Mouse (Mus musculus) heart, embryonic 16.5 days (tissue): ENCODE results near the gene 1700025B11Rik. TPM values are rescaled to one million over a fixed set of nuclear protein-coding genes. Genes with fewer than 3 reads are reported as not detected.

ENCODE experiments used
- ATAC-seq: fragments of 200-750 bp; cut with Nextera tagmentation; replicated peaks from 2 replicates; pipeline ENCODE4 v1.8.0; 2017; ENCODE audit warnings: moderate number of reproducible peaks; ENCODE audit not compliant: insufficient read depth, low FRiP score; ENCODE audit errors: extremely low read depth
- H3K27ac ChIP-seq: fragments of 300-500 bp; sonication (generic); 2 replicates; pipeline ENCODE4 v1.5.1; 2014; ENCODE audit warnings: mild to moderate bottlenecking, low read length, control low read depth, moderate library complexity
- H3K27me3 ChIP-seq: fragments of 300-500 bp; sonication (generic); 2 replicates; pipeline ENCODE4 v1.6.1; 2014; ENCODE audit warnings: low read length, mixed read lengths; ENCODE audit not compliant: control insufficient read depth, insufficient read depth
- H3K36me3 ChIP-seq: fragments of 300-500 bp; sonication (generic); 2 replicates; pipeline ENCODE4 v1.6.1; 2014; ENCODE audit not compliant: control insufficient read depth, insufficient read depth
- H3K4me1 ChIP-seq: fragments of 300-500 bp; sonication (generic); 2 replicates; pipeline ENCODE4 v1.6.1; 2014; ENCODE audit warnings: low read length, mixed read lengths; ENCODE audit not compliant: control insufficient read depth, insufficient read depth
- H3K4me2 ChIP-seq: fragments of 300-500 bp; sonication (generic); 2 replicates; pipeline ENCODE4 v1.6.1; 2014; ENCODE audit warnings: low read depth, mild to moderate bottlenecking, control low read depth, low read length
- H3K4me3 ChIP-seq: fragments of 300-500 bp; sonication (generic); 2 replicates; pipeline ENCODE4 v1.5.1; 2014; ENCODE audit warnings: mild to moderate bottlenecking, control low read depth, low read length
- H3K9ac ChIP-seq: fragments of 300-500 bp; sonication (generic); 2 replicates; pipeline ENCODE4 v1.6.1; 2014; ENCODE audit warnings: low read length, control low read depth
- H3K9me3 ChIP-seq: fragments of 300-500 bp; sonication (generic); replicated peaks from 2 replicates; pipeline ENCODE4 v1.6.1; 2016; ENCODE audit warnings: low read length; ENCODE audit not compliant: control insufficient read depth
- WGBS: fragments of 180-500 bp; shearing (Covaris S2); extraction: QIAGEN DNeasy Blood & Tissue Kit; methylation state at CpG from one replicate; pipeline ENCODE4 v1.1.7; 2014; 5-methylcytosine and 5-hydroxymethylcytosine counted together
- polyA plus RNA-seq: library from polyadenylated mRNA; unstranded; fragments of >200 nt; fragmentation: Nextera tagmentation; extraction: Ambion mirVana; gene quantifications from 2 replicates; pipeline ENCODE4 v1.2.1, GENCODE M21; 2015

Gene 1700025B11Rik
- not detected in 2 replicates for polyA plus RNA-seq

DNA sequence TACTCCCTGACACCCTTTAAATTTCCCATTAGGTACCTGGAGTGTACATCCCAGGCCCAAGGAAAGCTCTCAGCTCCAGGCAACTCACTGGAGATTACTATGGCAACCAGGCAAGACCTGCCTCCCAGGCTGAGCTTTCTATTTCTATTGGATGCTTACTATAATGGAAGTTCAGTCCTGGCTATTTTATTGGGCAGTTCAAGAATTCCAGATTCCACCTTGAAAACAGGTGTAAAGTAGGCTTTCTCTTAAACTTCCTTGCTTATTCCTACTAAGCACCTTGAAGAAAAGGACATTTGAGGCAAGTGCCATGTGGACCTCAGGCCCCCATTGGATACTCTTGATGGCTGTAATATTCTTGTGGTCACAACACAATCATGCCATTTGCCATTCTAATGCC, at the start of gene 1700025B11Rik:
Gene 1700025B11Rik, minus strand, starts transcription at position 101 of the 400 bp plus-strand sequence.
- H3K36me3 ChIP-seq = no peaks in the 10 kb centered on the region
- H3K9me3 ChIP-seq = no peaks in the 10 kb centered on the region
- H3K4me3 ChIP-seq = no peak within 1 kb of the TSS
- H3K9ac ChIP-seq = no peak within 1 kb of the TSS
- ATAC-seq = no peak
- H3K27ac ChIP-seq = no peak within 1 kb of the TSS
- H3K4me1 ChIP-seq = no peaks in the 10 kb centered on the region
- no peak within 1 kb of the TSS for H3K4me2 ChIP-seq
- no peaks in the 10 kb centered on the region for H3K27me3 ChIP-seq

- no peaks in the 10 kb centered on the region for H3K27me3 ChIP-seq
- ATAC-seq = no peak
- no peak overlapping the region for H3K4me3 ChIP-seq
- no peaks in the 10 kb centered on the region for H3K9me3 ChIP-seq
- no peak overlapping the region for H3K27ac ChIP-seq
- no peaks in the 10 kb centered on the region for H3K4me1 ChIP-seq
- H3K9ac ChIP-seq = no peak overlapping the region
- no peak overlapping the region for H3K4me2 ChIP-seq
- WGBS = 89% methylated on average over 3 of the region's 3 CpGs
- H3K36me3 ChIP-seq = no peaks in the 10 kb centered on the region
These were observed 44.4 kb upstream of the 1700025B11Rik start for GRCm38 (mm10) chr15:77606069-77606468.

- 88% methylated on average over 1 of the region's 1 CpGs for WGBS
- no peak within 1 kb of the TSS for H3K4me2 ChIP-seq
- ATAC-seq = no peak
- H3K4me1 ChIP-seq = no peaks in the 10 kb centered on the region
- no peak within 1 kb of the TSS for H3K27ac ChIP-seq
- no peaks in the 10 kb centered on the region for H3K36me3 ChIP-seq
- H3K9ac ChIP-seq = no peak within 1 kb of the TSS
- H3K27me3 ChIP-seq = no peaks in the 10 kb centered on the region
- H3K4me3 ChIP-seq = no peak within 1 kb of the TSS
- no peaks in the 10 kb centered on the region for H3K9me3 ChIP-seq
These were observed 37.3 kb upstream of the 1700025B11Rik start, which contains the start of gene Gm36245 for GRCm38 (mm10) chr15:77598958-77599357. Gm36245 (plus strand) TSS chr15:77599258.

DNA sequence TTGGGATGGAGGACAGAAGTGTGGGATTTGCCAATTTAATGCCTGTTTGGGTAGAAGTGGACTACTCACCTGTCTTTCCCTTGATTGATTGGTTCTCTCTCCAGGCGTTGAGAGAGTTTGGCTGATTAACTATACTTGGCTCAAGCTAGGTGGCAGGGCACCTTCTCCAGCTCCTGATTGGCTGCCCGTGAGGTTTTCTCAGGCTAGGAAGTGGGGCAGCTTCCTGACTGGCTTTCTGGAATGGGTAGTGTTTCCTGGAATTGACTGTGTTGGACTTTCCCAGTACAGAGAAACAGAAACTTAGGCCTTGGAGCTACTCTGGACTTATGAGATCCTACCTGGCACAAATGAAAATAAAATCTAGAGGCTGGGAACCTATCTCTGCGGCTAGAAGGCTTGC, 36.7 kb upstream of the 1700025B11Rik start:
- H3K27ac ChIP-seq = no peak overlapping the region
- ATAC-seq = no peak
- no peak overlapping the region for H3K4me2 ChIP-seq
- H3K9ac ChIP-seq = no peak overlapping the region
- H3K4me3 ChIP-seq = no peak overlapping the region
- no peaks in the 10 kb centered on the region for H3K27me3 ChIP-seq
- H3K4me1 ChIP-seq = no peaks in the 10 kb centered on the region
- no peaks in the 10 kb centered on the region for H3K36me3 ChIP-seq
- WGBS = 48% methylated on average over 3 of the region's 3 CpGs
- no peaks in the 10 kb centered on the region for H3K9me3 ChIP-seq

DNA sequence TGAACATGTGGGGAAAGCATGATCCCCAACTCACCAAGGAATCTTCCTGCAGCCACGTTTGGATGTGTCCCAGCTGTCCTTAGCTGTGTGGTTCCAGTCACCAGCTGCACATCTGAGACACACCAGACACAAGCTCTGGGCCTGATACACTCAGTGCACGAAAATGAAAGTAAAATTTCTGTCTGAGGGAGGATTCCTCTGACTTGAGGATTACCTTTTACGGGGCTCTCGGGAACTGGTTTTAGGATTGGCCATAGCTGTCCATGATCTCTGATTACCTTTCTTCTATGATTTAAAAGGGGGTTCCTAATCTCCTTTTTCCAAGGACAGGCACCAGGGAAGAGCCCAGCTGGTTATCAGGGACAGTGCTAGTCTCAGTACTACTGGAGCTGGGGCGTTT, 34.3 kb upstream of the 1700025B11Rik start, which contains the start of gene Apol10b:
Gene Apol10b, minus strand, starts transcription at position 165 of the 400 bp plus-strand sequence.
- 53% methylated on average over 5 of the region's 5 CpGs for WGBS
- no peak for ATAC-seq

DNA sequence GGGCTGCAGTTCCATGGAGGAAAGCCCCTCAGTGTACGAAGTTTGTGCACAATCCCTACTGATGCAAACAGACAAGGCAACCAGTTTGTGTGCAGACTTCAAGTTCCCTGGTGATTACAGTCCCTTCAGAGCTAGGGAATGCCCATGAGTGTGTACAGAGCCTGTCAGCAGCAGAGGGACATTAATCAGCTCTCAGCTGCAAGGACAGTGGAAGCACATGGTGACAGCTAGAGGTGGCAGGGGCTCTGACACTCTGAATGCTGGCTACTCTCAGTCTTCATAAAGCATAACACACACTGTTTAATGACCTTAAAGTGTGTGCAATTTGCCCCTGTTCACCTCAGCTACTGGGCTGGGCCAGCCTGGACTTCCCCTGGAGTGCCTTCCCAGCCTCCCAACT, 31.9 kb upstream of the 1700025B11Rik start:
- WGBS = 43% methylated on average over 1 of the region's 1 CpGs
- H3K9me3 ChIP-seq = no peaks in the 10 kb centered on the region
- H3K27me3 ChIP-seq = no peaks in the 10 kb centered on the region
- H3K4me2 ChIP-seq = no peak overlapping the region
- no peak for ATAC-seq
- H3K9ac ChIP-seq = no peak overlapping the region
- no peak overlapping the region for H3K4me3 ChIP-seq
- H3K4me1 ChIP-seq = no peaks in the 10 kb centered on the region
- no peaks in the 10 kb centered on the region for H3K36me3 ChIP-seq
- H3K27ac ChIP-seq = no peak overlapping the region

More for the DNA sequence above, 34.3 kb upstream of the 1700025B11Rik start, which contains the start of gene Apol10b:
- Histone ChIP-seq H3K36me3 (no peaks in the 10 kb centered on the region), H3K4me1 (no peaks in the 10 kb centered on the region), H3K27me3 (no peaks in the 10 kb centered on the region), H3K4me2 (peak within 1 kb of the TSS; percentile 4; the same call in 1 of the 2 replicates), H3K27ac (no peak within 1 kb of the TSS), H3K9me3 (no peaks in the 10 kb centered on the region), H3K4me3 (no peak within 1 kb of the TSS), H3K9ac (no peak within 1 kb of the TSS)

GRCm38 (mm10) chr15:77590881-77591280, 29.2 kb upstream of the 1700025B11Rik start:
- no peaks in the 10 kb centered on the region for H3K4me1 ChIP-seq
- no peaks in the 10 kb centered on the region for H3K27me3 ChIP-seq
- 62% methylated on average over 2 of the region's 2 CpGs for WGBS
- no peak for ATAC-seq
- no peak overlapping the region for H3K27ac ChIP-seq
- H3K9me3 ChIP-seq = no peaks in the 10 kb centered on the region
- H3K4me3 ChIP-seq = no peak overlapping the region
- no peak overlapping the region for H3K4me2 ChIP-seq
- no peak overlapping the region for H3K9ac ChIP-seq
- no peaks in the 10 kb centered on the region for H3K36me3 ChIP-seq

- H3K4me2 ChIP-seq = no peak overlapping the region
- no peaks in the 10 kb centered on the region for H3K9me3 ChIP-seq
- ATAC-seq = no peak
- no peaks in the 10 kb centered on the region for H3K27me3 ChIP-seq
- H3K4me3 ChIP-seq = no peak overlapping the region
- no peaks in the 10 kb centered on the region for H3K4me1 ChIP-seq
- H3K27ac ChIP-seq = no peak overlapping the region
- no peaks in the 10 kb centered on the region for H3K36me3 ChIP-seq
- no peak overlapping the region for H3K9ac ChIP-seq
These were observed 27.3 kb upstream of the 1700025B11Rik start for GRCm38 (mm10) chr15:77588981-77589380.

GRCm38 (mm10) chr15:77587026-77587425, 25.3 kb upstream of the 1700025B11Rik start:
- 0 out of 2 replicates have a peak, but pooled peaks cover 5% of the 10 kb centered on the region for H3K9me3 ChIP-seq
- H3K27me3 ChIP-seq = no peaks in the 10 kb centered on the region
- H3K36me3 ChIP-seq = no peaks in the 10 kb centered on the region
- no peak overlapping the region for H3K27ac ChIP-seq
- H3K4me1 ChIP-seq = no peaks in the 10 kb centered on the region
- H3K9ac ChIP-seq = no peak overlapping the region
- H3K4me3 ChIP-seq = no peak overlapping the region
- no peak overlapping the region for H3K4me2 ChIP-seq
- no peak for ATAC-seq
